In the genomic region with DNA sequence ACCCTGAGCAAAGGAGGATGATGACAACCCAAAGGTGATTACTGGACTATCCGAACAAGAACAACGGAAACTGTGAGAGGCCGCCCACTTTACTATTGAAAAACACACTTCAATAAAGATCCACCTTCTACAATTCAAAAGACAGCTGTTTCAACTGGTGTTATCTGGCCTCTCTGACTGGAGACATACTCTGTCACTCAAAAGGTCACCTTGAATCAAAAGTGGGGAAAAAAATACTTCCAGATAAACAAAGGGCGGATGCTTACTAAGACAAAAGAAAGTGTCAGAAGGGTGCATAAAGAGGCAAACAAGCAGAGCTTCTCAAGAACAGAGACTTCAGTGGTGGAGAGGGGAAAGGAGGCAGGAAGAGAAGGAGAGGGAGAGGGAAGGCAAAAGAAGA, we compare ENCODE assay signal across 16 mouse cellular contexts.
"Had no signal": no experiment of that assay in that cellular context is flagged by ENCODE, and none has a peak within 500 bp of the region (broad histone marks: within the 10 kb centered on the region; RNA-seq: fewer than 3 reads in every experiment).

No protein-coding gene starts in this region.

- ATAC-seq: hindbrain, postnatal 0 days; intestine, embryonic 16.5 days; liver, embryonic 12.5 days had no signal

- DNase-seq: gastrocnemius, postnatal 14 days; gastrocnemius, postnatal 36 days; heart, adult 11 months; heart, adult 2 months; heart, postnatal 14 days; heart, postnatal 36 days; kidney, adult 11 months; kidney, adult 2 months; kidney, adult 9 months; kidney, postnatal 14 days; kidney, postnatal 36 days; layer of hippocampus, postnatal 36 days; lung, adult 18-20 months had no signal
